Mouse (Mus musculus) heart, embryonic 16.5 days (tissue): ENCODE results near the gene Cntd1. TPM values are rescaled to one million over a fixed set of nuclear protein-coding genes. Genes with fewer than 3 reads are reported as not detected.
A peak's percentile ranks its signal among the peaks of the same experiment; 100 is the strongest.
"Not testable (repeated sequence)": the region's sequence is repeated elsewhere in the genome, so short reads cannot be mapped to it uniquely, and the experiment has no call there.

Experiments used
- ATAC-seq: fragments of 200-750 bp; cut with Nextera tagmentation; replicated peaks from 2 replicates; pipeline ENCODE4 v1.8.0; 2017; ENCODE audit warnings: moderate number of reproducible peaks; ENCODE audit not compliant: insufficient read depth, low FRiP score; ENCODE audit errors: extremely low read depth
- H3K27ac ChIP-seq: fragments of 300-500 bp; sonication (generic); 2 replicates; pipeline ENCODE4 v1.5.1; 2014; ENCODE audit warnings: mild to moderate bottlenecking, low read length, control low read depth, moderate library complexity
- H3K27me3 ChIP-seq: fragments of 300-500 bp; sonication (generic); 2 replicates; pipeline ENCODE4 v1.6.1; 2014; ENCODE audit warnings: low read length, mixed read lengths; ENCODE audit not compliant: control insufficient read depth, insufficient read depth
- H3K36me3 ChIP-seq: fragments of 300-500 bp; sonication (generic); 2 replicates; pipeline ENCODE4 v1.6.1; 2014; ENCODE audit not compliant: control insufficient read depth, insufficient read depth
- H3K4me1 ChIP-seq: fragments of 300-500 bp; sonication (generic); 2 replicates; pipeline ENCODE4 v1.6.1; 2014; ENCODE audit warnings: low read length, mixed read lengths; ENCODE audit not compliant: control insufficient read depth, insufficient read depth
- H3K4me2 ChIP-seq: fragments of 300-500 bp; sonication (generic); 2 replicates; pipeline ENCODE4 v1.6.1; 2014; ENCODE audit warnings: low read depth, mild to moderate bottlenecking, control low read depth, low read length
- H3K4me3 ChIP-seq: fragments of 300-500 bp; sonication (generic); 2 replicates; pipeline ENCODE4 v1.5.1; 2014; ENCODE audit warnings: mild to moderate bottlenecking, control low read depth, low read length
- H3K9ac ChIP-seq: fragments of 300-500 bp; sonication (generic); 2 replicates; pipeline ENCODE4 v1.6.1; 2014; ENCODE audit warnings: low read length, control low read depth
- H3K9me3 ChIP-seq: fragments of 300-500 bp; sonication (generic); replicated peaks from 2 replicates; pipeline ENCODE4 v1.6.1; 2016; ENCODE audit warnings: low read length; ENCODE audit not compliant: control insufficient read depth
- WGBS: fragments of 180-500 bp; shearing (Covaris S2); extraction: QIAGEN DNeasy Blood & Tissue Kit; methylation state at CpG from one replicate; pipeline ENCODE4 v1.1.7; 2014; 5-methylcytosine and 5-hydroxymethylcytosine counted together
- polyA plus RNA-seq: library from polyadenylated mRNA; unstranded; fragments of >200 nt; fragmentation: Nextera tagmentation; extraction: Ambion mirVana; gene quantifications from 2 replicates; pipeline ENCODE4 v1.2.1, GENCODE M21; 2015

Cntd1 gene
- polyA plus RNA-seq, 1 experiment from 2014 or later = 0.87 TPM

DNA sequence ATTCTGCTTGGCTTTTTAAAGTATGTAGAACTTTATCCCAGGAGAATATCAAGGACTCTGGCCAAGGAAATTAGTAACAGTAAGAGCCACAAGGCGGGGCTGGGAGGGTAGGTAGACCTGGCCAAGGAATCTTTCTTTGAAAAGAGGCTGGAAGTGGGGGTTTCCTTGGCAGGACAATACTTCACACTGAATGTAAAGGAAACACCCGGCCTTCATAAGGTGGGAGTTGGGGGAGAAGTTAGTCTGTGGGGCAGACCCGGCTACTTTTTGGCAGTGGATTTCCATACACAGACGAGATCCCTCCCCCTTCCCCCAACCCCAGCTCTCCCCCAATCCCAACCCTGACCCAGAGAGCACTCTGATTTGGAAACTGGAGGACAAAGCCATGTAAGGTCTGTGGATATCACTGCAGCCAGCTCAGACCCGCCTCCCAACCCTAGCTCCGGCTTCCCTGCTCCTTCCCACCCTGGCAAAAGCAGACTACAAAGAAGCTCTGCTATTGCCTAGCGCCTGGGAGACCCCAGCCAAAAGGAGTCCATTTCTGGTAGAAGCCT lies 51.6 kb downstream of the Cntd1 start, which contains the start of gene Aoc3:
TSS of gene Aoc3 (plus strand) at position 235 of the 554 bp plus-strand sequence.
- H3K36me3 ChIP-seq = no peaks in the 10 kb centered on the region
- H3K9me3 ChIP-seq = no peaks in the 10 kb centered on the region
- peak within 1 kb of the TSS; percentile 20 for H3K4me3 ChIP-seq
- no peaks in the 10 kb centered on the region for H3K27me3 ChIP-seq
- 45% methylated on average over 7 of the region's 7 CpGs for WGBS
- peak within 1 kb of the TSS; percentile 48 for H3K4me2 ChIP-seq
- H3K9ac ChIP-seq = no peak within 1 kb of the TSS; the same call in 1 of the 2 replicates
- peak; percentile 47 for ATAC-seq
- peaks cover 10% of the 10 kb centered on the region for H3K4me1 ChIP-seq
- peak within 1 kb of the TSS; percentile 72 for H3K27ac ChIP-seq

GRCm38 (mm10) chr11:101330961-101331360 lies 52.1 kb downstream of the Cntd1 start:
- H3K36me3 ChIP-seq, H3K9ac ChIP-seq, H3K27me3 ChIP-seq, H3K9me3 ChIP-seq, ATAC-seq: not testable (repeated sequence)
- H3K27ac ChIP-seq = peak overlapping the region; percentile 72
- WGBS = 69% methylated on average over 6 of the region's 6 CpGs
- H3K4me3 ChIP-seq = peak overlapping the region; percentile 20; the same call in 1 of the 2 replicates
- H3K4me2 ChIP-seq = peak overlapping the region; percentile 48
- peaks cover 10% of the 10 kb centered on the region for H3K4me1 ChIP-seq

DNA sequence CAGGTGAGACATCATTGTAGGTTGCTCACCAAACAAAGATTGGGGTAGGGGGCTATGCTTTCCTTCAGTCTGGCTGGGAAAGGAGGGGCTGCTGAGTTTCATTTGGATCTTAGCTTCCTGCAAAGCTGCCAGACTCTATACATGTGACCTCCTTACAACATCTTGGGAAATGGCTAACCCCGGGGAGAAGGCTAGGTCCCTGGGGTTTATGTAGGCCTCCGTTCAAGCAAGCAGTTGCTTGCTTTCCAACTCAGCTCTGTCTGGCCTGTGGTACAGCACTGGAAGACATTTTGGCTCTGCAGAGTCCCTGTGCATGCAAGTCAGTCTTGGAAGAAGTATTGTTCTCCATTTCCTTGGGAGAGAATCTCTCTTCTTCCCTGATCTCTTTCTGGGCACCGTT lies 53.7 kb downstream of the Cntd1 start:
- Histone ChIP-seq H3K4me2 (peak overlapping the region; percentile 48), H3K4me3 (peak overlapping the region; percentile 8), H3K27ac (no peak overlapping the region), H3K36me3 (no peaks in the 10 kb centered on the region), H3K9me3 (no peaks in the 10 kb centered on the region), H3K27me3 (no peaks in the 10 kb centered on the region), H3K4me1 (peaks cover 12% of the 10 kb centered on the region), H3K9ac (0 out of 2 replicates have a peak overlapping the region, but pooled peaks have one; percentile 1)
- WGBS = 68% methylated on average over 3 of the region's 3 CpGs
- ATAC-seq = no peak

- WGBS = 51% methylated on average over 10 of the region's 10 CpGs
- H3K4me3 ChIP-seq = peak overlapping the region; percentile 25
- H3K9ac ChIP-seq = 0 out of 2 replicates have a peak overlapping the region, but pooled peaks have one; percentile 39
- H3K36me3 ChIP-seq = no peaks in the 10 kb centered on the region
- H3K4me2 ChIP-seq = peak overlapping the region; percentile 49
- no peaks in the 10 kb centered on the region for H3K27me3 ChIP-seq
- ATAC-seq = no peak
- peaks cover 13% of the 10 kb centered on the region for H3K4me1 ChIP-seq
- no peak overlapping the region for H3K27ac ChIP-seq
- no peaks in the 10 kb centered on the region for H3K9me3 ChIP-seq
These were observed 55.2 kb downstream of the Cntd1 start for GRCm38 (mm10) chr11:101334023-101334422.

- no peaks in the 10 kb centered on the region for H3K27me3 ChIP-seq
- 29% methylated on average over 6 of the region's 6 CpGs for WGBS
- H3K9ac ChIP-seq = no peak overlapping the region
- H3K4me2 ChIP-seq = peak overlapping the region; percentile 49
- no peak overlapping the region for H3K27ac ChIP-seq
- H3K4me3 ChIP-seq = 0 out of 2 replicates have a peak overlapping the region, but pooled peaks have one; percentile 6
- H3K36me3 ChIP-seq = no peaks in the 10 kb centered on the region
- H3K9me3 ChIP-seq = no peaks in the 10 kb centered on the region
- H3K4me1 ChIP-seq = peaks cover 9% of the 10 kb centered on the region
- no peak for ATAC-seq
These were observed 55.7 kb downstream of the Cntd1 start for GRCm38 (mm10) chr11:101334516-101334915.

DNA sequence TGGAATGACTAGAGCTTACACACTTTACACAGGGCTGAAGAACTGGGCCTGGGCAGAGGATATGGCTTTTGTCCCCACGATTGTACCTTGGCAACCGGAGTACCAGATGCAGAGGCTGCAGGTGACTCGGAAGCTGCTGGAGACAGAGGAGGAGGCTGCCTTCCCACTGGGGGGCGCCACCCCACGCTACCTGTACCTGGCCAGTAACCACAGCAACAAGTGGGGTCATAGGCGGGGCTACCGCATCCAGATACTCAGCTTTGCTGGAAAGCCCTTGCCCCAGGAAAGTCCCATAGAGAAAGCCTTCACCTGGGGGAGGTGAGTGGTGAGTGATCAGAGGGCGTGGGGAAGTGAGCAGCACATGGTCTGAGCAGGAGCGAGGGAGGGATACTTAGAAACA lies 56.9 kb downstream of the Cntd1 start:
- Histone ChIP-seq H3K4me3 (no peak overlapping the region), H3K9me3 (no peaks in the 10 kb centered on the region), H3K27ac (no peak overlapping the region), H3K4me2 (no peak overlapping the region), H3K27me3 (no peaks in the 10 kb centered on the region), H3K9ac (no peak overlapping the region), H3K36me3 (no peaks in the 10 kb centered on the region), H3K4me1 (peaks cover 9% of the 10 kb centered on the region)
- WGBS = 77% methylated on average over 9 of the region's 9 CpGs
- no peak for ATAC-seq

- H3K9ac ChIP-seq = no peak overlapping the region
- 5% methylated on average over 9 of the region's 9 CpGs for WGBS
These were observed 59.4 kb downstream of the Cntd1 start for GRCm38 (mm10) chr11:101338123-101338760.

More at GRCm38 (mm10) chr11:101338123-101338760, 59.4 kb downstream of the Cntd1 start:
- Histone ChIP-seq H3K36me3 (no peaks in the 10 kb centered on the region), H3K27me3 (no peaks in the 10 kb centered on the region), H3K4me3 (peak overlapping the region; percentile 33), H3K9me3 (no peaks in the 10 kb centered on the region), H3K4me1 (peaks cover 9% of the 10 kb centered on the region), H3K4me2 (peak overlapping the region; percentile 61), H3K27ac (no peak overlapping the region)
- ATAC-seq = peak; percentile 83; the same call in 1 of the 2 replicates

Other genes with a start within 250 kb of the Cntd1 start
- 11.5 and 13.1 TPM in 2 replicates for gene Naglu, start 209.0 kb upstream of the Cntd1 start, polyA plus RNA-seq
- 0.21 and 0.28 TPM in 2 replicates for gene Hsd17b1, start 200.6 kb upstream of the Cntd1 start, polyA plus RNA-seq
- gene Coasy, start 196.4 kb upstream of the Cntd1 start, polyA plus RNA-seq = 29.9 and 30.0 TPM in 2 replicates
- 38.6 and 41.7 TPM in 2 replicates for gene Mlx, start 191.7 kb upstream of the Cntd1 start, polyA plus RNA-seq
- gene Psmc3ip, start 183.6 kb upstream of the Cntd1 start, polyA plus RNA-seq = 22.6 and 25.7 TPM in 2 replicates
- 14.5 and 14.9 TPM in 2 replicates for gene Retreg3, start 159.1 kb upstream of the Cntd1 start, polyA plus RNA-seq
- 70.9 and 72.6 TPM in 2 replicates for gene Tubg1, start 159.1 kb upstream of the Cntd1 start, polyA plus RNA-seq
- 3.0 and 3.3 TPM in 2 replicates for gene Tubg2, start 123.1 kb upstream of the Cntd1 start, polyA plus RNA-seq
- gene Cntnap1, start 108.5 kb upstream of the Cntd1 start, polyA plus RNA-seq = 0.89 and 1.0 TPM in 2 replicates
- gene Plekhh3, start 107.7 kb upstream of the Cntd1 start, polyA plus RNA-seq = 8.7 and 11.5 TPM in 2 replicates
- gene Ccr10, start 103.6 kb upstream of the Cntd1 start, polyA plus RNA-seq = 0.16 and 0.60 TPM in 2 replicates
- 14.7 and 17.1 TPM in 2 replicates for gene Ezh1, start 52.5 kb upstream of the Cntd1 start, polyA plus RNA-seq
- gene Ramp2, start 33.0 kb upstream of the Cntd1 start, polyA plus RNA-seq = 203 and 204 TPM in 2 replicates
- 105 and 107 TPM in 2 replicates for gene Vps25, start 25.3 kb upstream of the Cntd1 start, polyA plus RNA-seq
- gene Wnk4, start 18.4 kb upstream of the Cntd1 start, polyA plus RNA-seq = 6.8 and 7.3 TPM in 2 replicates
- gene Coa3, start 102 bp downstream of the Cntd1 start, polyA plus RNA-seq = 166 and 175 TPM in 2 replicates
- gene Becn1, start 23.3 kb downstream of the Cntd1 start, polyA plus RNA-seq = 135 TPM in 2 replicates
- 94.1 and 103 TPM in 2 replicates for gene Psme3, start 37.2 kb downstream of the Cntd1 start, polyA plus RNA-seq
- 0.89 and 0.92 TPM in 2 replicates for gene Aoc2, start 46.1 kb downstream of the Cntd1 start, polyA plus RNA-seq
- 2.2 and 2.6 TPM in 2 replicates for gene Aoc3, start 51.6 kb downstream of the Cntd1 start, polyA plus RNA-seq
- gene G6pc, start 88.5 kb downstream of the Cntd1 start, polyA plus RNA-seq = not detected in 2 replicates
- gene Aarsd1, start 138.6 kb downstream of the Cntd1 start, polyA plus RNA-seq = 42.8 and 44.6 TPM in 2 replicates
- 15.8 and 17.2 TPM in 2 replicates for gene Gm27029, start 145.8 kb downstream of the Cntd1 start, polyA plus RNA-seq
- gene Rundc1, start 146.1 kb downstream of the Cntd1 start, polyA plus RNA-seq = 15.4 and 17.0 TPM in 2 replicates
- 78.9 and 83.6 TPM in 2 replicates for gene Ptges3l, start 146.3 kb downstream of the Cntd1 start, polyA plus RNA-seq
- gene Rpl27, start 163.3 kb downstream of the Cntd1 start, polyA plus RNA-seq = 166 and 174 TPM in 2 replicates
- gene Ifi35, start 169.4 kb downstream of the Cntd1 start, polyA plus RNA-seq = 25.1 and 31.9 TPM in 2 replicates
- 7.9 and 8.2 TPM in 2 replicates for gene Rnd2, start 186.0 kb downstream of the Cntd1 start, polyA plus RNA-seq
- gene Vat1, start 187.2 kb downstream of the Cntd1 start, polyA plus RNA-seq = 33.0 and 37.9 TPM in 2 replicates